Mouse (Mus musculus): ENCODE measurements around the gene Adam19.
"Not testable (repeated sequence)": the region's sequence is repeated elsewhere in the genome, so short reads cannot be mapped to it uniquely, and the experiment has no call there.

Adam19 gene

DNA sequence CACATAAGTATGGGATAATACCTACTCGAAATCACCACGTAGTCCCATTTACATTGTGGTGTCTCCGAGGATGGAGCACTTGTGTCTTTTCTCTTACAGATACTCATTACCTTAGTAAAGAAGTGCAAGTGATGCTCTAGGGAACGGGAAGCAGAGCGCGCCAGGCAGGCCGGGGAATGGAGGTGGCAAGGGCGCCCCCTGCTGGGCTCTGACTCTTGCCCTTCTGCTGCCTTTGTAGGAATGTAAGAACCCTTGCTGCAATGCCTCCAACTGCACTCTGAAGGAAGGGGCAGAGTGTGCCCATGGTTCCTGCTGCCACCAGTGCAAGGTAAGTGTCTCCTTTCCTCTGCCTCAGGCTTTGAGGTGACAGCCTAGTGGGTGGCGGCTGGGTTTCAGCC lies 72.8 kb downstream of the Adam19 start:
- peak; percentile 80 for DNase-seq (ENCODE audit: low read depth)

DNA sequence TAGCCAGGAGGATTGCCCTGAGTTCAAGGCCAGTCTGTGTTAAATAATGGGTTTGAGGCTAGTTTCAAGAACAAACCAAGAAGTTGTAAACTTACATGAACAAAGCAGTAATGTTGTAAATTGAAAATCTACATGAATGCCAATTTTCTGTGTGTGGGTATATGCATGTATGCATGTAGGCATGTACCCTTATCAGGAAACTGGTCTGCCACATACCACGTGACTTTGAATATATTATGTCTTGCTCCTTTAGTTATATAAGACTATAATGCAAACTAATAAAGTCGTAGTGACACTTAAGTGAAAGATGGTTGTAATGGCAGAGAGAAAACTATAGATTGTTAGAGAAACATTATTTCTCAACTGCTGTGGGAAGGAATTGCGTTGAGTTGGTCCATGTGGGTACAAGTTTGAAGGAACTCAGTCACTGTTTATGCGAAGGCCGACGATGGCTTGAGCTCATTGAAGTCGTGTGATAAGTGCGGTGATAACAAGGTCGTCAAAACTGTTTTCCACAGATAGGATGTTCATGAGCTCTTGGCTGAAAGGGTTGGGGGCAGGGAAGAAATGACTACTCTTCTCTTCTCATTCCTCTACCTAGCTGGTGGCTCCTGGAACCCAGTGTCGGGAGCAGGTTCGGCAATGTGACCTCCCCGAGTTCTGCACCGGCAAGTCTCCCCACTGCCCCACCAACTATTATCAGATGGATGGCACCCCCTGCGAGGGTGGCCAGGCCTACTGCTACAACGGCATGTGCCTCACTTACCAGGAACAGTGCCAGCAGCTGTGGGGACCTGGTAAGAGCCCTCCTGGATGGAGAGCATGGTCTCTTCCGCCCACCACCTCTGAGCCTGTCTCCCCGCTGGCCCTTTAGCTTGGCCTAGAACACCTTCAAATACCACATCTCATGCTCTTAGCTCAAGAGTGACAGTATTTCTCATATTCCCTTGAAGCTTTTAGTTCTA lies 75.5 kb downstream of the Adam19 start:
- no peak for DNase-seq (ENCODE audit: low read depth)

DNA sequence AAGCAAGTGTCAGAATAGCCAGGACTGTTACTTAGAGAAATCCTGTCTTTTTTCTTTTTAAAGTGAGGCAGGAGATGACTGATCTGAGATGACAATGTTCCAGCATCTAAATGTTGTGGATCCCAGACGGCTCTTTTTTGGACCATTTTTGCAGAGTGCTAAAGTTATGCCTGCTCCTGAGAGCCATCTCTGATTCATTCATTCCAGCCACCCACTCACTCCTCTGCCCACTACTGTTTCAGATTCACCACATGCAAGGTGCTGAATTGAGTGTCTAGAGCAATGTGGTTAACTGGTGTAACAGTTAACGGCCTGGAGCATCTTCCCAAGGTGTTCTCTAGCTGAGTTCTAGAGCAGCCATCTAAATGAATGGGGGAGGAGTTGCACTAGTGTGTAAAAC lies 79.1 kb downstream of the Adam19 start:
- DNase-seq (ENCODE audit: low read depth) = no peak

DNA sequence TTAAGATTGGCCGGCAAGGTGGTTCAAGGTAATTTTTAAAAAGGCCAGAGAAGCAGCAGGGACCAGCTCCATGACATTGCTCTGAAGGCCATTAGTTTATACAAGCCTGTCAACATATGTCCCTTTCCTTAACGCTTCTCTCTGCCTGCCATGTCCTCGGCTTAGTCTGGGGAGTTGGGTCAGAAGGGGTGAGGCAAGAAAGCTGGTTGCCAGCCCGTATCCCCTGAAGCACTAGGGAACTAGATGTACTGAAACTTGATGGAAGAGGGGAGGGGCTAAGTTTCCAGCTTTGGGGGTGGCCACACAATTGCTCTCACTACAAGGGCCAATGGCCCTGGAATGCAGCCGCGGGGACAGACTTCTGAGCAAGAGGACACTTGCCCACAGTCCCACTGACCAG lies 87.5 kb downstream of the Adam19 start:
- no peak for DNase-seq (ENCODE audit: low read depth)

DNA sequence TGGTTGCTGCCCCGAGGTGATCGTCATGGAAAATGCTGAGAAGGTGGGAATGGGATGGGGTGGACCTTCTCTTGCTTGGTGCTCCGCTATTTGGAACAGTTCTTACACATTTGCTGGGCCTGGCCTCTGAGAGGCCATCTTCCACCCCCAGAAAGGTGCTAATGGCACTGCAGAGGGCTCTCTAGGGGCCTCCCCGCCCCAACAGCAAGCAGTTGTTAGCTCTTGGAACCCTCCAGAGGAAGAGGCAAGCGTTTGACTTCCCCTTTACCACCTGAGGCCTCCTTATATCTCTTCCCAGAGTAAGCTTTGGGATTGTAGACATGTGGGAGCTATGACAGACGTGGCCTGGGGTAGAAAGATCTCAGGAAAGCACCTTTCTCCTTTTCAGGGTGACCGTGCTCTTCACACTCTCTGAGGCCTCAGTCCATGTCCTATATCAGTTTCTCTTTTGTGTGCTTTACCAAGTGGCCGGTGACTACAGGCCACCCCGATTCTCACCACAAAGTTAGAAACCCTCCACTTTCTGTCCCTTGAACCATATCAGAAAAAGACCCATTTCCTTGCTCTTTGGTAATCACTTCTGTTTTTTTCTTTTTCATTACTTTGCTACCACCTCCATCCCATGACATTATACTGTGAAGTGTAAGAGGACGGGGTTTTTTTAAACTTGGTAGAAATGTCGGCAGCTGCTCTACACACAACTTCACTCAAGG lies 89.5 kb downstream of the Adam19 start:
- no peak for DNase-seq (ENCODE audit: low read depth)

DNA sequence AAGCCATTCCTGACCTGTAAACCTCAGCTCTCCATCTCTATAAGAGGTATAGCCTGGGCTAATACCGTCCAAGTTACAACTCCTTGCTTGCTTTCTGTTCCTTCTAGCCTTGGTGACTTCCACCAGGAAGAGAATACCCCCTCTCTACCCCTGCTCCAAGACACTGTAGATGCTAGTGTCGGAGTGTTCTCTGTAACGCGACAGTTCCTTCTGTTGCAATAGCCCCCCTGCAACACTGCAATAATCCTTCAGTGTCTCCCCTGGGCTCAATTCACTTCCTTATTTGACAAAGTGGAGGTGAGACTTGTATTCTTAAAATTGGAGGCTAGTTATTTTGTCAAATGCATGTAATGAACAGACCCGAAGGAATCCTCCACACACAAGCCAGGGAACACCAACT lies 90.8 kb downstream of the Adam19 start:
- no peak for DNase-seq (ENCODE audit: low read depth)

DNA sequence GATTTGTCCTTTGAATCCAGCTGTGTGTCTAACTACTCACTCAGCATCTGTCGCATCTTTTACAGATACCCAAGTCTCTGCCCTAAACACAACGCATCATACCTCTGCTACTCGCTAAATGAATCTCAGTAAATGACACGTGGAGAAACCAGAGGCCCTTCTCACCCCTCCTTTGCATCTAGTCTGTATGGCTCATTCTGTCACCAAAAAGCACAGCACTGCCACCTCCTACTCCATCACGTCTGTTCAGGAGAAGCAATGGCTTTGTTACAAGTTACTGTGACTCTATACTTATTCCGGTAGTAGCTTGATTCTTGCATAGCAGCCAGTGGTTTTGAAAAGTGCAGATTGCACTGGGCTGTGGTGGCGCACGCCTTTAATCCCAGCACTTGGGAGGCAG lies 101.2 kb downstream of the Adam19 start:
- DNase-seq (ENCODE audit: low read depth) = no peak

DNA sequence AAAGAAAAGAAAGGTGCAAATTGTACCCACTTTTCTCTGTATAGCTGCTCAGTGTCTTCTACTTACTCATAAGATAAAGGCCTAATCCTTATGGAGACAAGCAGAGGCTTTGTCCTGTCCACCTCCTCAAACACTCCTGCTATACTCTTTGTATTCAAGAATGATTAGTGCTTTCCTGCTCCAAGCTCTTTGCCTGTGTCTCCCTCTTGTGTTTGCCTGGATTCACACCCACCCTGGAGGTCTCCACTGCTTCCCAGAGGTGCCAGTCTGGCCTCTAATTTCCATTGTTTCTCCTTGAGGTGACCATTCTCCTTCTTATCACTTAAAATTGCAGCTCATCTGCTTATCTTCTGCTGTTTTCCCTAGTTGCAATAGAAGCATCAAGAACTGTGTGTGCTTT lies 101.7 kb downstream of the Adam19 start:
- DNase-seq (ENCODE audit: low read depth) = peak; percentile 55

DNA sequence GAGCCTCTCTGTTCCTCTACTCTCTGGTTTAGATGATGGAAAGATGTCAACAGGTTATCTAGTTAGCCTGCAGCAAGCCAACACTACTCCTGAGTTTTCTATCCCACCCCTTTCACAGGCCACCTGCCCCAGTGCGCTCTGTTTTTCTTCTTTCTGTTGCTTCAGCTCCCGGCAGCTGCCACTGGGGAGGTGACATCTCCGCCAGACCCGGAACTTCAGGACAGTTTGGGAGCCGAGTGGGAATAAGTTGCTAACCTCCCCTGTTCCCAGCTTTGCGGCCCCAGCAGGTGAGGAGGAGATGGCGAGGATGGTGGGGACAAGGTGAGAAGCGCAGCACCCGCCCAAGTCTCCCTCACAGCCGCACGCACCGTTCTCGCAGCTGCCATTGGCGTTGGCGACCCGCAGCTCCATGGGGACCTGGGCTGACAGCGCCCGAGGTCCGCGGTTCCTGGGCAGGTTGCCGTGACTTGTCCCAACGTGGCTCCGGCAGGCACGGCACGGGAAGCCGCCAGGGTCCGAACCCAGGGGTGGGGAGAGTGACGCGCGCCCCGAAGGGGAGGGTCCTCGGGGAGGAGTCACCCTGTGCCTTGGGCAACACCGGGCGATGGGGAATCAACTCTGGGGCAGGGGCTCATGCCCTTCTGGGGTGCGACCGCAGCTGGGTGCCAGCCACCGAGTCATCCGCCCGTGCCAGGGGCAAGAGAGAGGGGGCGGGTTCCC lies 110.2 kb downstream of the Adam19 start, which contains the start of gene Nipal4:
Gene Nipal4, minus strand, starts transcription at position 643 of the 720 bp plus-strand sequence.
- no peak for DNase-seq (ENCODE audit: low read depth)

DNA sequence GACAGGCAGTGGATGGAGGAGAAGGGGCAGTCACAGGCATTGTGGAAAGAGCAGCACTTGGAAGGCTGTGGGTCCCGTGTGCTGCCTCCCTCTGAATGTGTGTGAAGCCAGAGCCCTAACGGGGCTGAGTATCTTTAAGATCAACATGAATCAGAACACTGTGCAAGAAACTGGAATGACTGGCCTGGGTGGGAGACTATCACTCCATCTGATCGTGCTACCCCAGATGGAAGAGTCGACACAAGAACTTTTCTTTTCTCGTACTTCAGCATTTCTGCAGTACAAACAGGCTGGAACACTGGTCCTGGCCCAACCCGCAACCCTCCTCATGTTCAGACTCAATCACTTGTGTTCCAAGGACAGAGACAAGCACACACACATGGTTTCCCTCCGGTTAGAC lies 112.7 kb downstream of the Adam19 start:
- no peak for DNase-seq (ENCODE audit: low read depth)

DNA sequence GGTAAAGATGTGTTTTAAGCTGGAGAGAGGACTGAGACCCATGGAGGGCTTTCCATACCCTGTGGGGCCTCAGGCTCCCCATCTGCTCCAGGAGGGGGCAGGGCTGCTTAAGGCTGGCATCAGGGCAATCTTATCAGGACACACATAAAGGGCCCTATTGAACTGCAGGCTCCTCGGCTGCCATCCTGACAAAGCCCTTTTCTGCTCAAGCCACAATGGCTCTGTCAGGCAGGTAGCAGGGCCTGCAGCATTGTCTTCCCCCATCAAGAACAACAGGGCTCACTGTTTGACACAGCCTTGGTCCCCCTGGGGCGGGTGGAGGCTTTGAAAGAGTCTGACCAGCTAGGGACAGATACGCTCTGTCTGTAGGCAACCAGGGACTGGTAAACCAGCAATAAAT lies 114.1 kb downstream of the Adam19 start:
- DNase-seq (ENCODE audit: low read depth) = no peak

DNA sequence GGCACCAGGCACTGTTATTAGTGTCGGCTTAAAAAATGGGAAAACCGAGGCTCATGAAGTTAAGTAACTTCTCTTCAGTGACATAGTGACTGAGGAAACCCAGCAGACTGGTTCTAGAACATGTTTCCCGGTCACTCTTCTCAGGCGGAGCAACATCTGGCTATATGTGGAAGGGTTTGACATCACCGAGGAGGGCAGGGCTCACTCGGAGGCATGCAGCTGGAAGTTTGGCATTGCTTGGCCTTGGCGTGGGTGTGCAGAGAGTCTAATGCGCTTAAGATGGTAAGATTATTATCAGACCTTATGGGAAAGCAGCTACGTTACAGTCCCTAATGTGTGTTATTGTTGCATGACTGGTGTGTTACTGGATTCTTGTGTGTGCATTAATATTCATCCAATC lies 116.3 kb downstream of the Adam19 start:
- DNase-seq (ENCODE audit: low read depth) = no peak

DNA sequence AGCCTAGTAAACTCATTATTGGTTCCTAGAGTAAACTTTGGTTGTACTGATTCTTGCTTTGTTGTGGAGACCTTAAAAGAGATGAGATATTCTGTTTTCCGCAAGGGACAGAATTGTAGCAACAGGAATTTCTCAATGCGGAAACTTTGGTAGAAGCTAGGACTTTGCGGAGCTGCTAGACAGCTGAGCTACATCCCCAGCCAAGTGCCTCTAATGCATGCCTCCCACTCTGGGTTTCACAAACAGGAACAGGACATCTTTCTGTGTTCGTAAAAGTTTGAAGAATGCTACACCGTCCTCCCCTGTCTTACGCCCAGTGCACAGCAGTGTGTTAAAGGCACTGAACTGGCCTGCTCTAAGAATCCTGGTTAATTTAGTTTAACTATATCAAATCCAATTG lies 120.4 kb downstream of the Adam19 start:
- DNase-seq (ENCODE audit: low read depth) = no peak

DNA sequence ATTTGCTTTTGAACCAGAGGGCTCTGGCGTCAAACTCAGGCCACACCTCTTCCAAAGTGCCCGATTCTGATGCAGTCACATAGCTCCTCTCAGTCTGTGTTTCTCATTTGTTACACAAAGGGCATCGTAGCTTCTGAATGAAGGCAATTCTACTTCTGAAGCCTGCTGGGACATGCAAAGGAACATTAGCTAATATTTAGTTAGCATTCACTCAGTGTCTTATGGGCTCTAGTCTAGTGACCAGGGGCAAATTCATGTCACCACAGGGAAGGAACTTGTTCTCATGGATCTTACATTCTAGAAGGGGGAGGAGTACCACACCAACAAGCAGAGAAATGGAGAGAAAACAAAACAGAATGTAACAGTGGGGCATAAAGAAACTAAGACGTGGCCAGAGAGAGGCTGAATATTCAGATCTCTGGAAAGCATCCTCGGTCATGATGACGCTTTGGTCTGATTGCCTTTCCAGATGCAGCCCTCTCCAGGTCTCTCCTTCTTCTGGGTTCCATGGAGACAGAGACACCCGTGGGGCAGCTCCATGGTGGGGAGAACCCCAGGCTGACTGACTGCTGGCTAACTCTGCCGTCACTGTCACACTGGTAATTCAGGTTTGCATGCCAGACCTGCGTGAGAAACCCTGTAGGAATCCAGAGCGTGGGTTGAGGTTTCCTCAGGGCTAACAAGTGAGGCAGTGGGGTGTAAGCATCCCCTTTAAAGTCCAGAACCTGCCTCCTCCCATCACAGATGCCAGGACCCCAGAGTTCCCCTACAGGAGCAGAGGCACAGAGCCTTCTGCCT lies 121.7 kb downstream of the Adam19 start:
- no peak for DNase-seq (ENCODE audit: low read depth)

DNA sequence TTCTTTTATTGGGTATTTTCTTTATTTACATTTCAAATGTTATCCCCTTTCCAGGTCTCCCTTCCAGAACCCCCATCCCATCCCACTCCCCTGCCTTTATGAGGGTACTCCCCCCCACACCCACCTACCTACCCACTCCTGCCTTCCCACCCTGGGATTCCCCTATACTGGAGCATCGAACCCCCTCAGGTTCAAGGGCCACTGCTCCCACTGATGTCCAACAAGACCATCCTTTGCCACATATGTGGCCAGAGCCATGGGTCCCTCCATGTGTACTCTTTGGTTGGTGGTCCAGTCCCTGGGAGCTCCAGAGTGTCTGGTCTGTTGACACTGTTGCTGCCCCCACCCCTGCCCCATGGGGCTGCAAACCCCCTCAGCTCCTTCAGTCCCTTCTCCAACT lies 126.2 kb downstream of the Adam19 start:
- not testable (repeated sequence) for DNase-seq (ENCODE audit: low read depth)

DNA sequence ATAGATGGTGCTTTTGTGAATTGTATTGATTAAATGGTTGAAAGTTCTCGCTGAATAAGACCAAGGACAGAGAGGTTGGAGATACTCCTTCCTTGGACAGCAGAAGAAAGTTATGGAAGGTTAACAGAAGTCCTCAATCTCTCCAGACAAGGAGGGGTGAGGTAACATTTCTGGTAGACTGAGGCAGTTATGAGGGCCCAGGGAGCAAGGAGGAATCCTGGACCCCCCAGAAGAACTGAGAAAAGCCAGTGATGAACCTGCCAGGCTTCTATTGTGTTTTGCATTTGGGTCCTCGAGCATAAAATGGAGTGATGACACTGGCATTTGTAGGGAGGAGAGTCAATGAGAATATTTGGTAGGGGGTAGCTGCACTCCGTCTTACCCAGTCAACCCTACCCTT lies 129.2 kb downstream of the Adam19 start:
- no peak for DNase-seq (ENCODE audit: low read depth)

DNA sequence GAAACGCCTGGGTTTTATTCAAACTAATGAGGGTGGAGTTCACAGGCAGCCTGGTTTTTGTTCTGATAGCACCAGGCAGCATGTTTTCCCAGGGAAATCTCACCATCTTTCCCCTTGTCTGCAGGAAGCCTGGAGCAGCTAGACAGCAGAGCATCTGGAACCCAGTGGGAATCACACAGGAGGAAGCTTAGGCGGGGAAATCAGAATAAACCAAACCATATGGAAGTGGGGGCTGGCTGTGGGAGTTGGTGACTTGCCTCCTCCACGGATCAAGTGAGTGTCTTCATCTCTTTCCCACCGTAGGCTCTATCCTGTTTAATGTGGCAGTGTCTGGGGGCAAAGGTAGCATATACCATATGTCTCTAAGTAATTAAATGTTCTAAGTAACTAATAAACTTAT lies 129.7 kb downstream of the Adam19 start:
- DNase-seq (ENCODE audit: low read depth) = no peak

DNA sequence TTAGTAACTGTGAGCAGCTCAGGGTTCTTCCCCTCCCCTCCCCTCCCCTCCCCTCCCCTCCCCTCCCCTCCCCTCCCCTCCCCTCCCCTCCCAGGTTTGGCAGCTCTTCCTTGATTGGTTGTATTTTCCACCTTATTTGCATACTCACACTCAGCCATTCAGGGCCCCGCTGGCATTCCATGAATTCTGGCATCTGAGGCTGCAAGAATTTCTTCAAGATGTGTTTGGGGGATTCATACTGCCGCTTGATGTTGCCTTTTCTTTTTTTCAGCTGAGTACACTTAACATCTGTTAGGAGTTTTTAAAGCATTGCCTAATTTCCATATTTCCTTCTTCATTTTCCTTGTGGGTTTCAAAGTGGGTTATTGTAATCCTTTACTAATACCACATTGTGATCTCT lies 132.5 kb downstream of the Adam19 start:
- no peak for DNase-seq (ENCODE audit: low read depth)

DNA sequence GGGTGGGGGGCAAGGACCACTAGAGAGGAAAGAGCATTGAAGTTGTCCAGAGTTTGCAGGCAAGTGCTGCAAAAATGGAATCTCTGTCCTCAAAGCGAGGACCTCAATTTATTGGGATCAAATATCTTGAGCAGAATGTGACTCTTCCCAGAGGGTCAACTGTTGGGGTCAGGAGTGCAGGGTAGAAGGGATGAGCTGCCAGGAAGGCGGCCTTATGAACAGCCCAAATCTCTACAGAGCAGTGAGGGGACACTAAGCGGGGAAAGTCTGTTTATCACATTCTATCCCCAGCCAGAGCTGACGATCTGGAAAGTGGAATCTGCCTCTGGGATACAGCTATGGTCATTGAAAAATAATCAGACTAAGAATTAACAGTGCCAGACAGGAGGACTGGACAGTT lies 138.4 kb downstream of the Adam19 start:
- no peak for DNase-seq (ENCODE audit: low read depth)
